Mouse (Mus musculus) lung, adult 2 months (tissue): ENCODE results near the gene Tdgf1.

Experiments
- CTCF ChIP-seq: fragments of 200-500 bp; IDR thresholded peaks from 2 replicates; pipeline ENCODE4 v1.5.1; 2011; ENCODE audit warnings: mild to moderate bottlenecking, low read length, control low read depth; ENCODE audit not compliant: insufficient read depth
- POLR2A ChIP-seq: fragments of 200-500 bp; IDR thresholded peaks from 2 replicates; pipeline ENCODE4 v1.6.1; 2011; ENCODE audit warnings: low read depth, mild to moderate bottlenecking, control low read depth, low read length, borderline replicate concordance; ENCODE audit errors: extremely low read depth

GRCm38 (mm10) chr9:110951866-110952265 lies 5.9 kb upstream of the Tdgf1 start:
- TF ChIP-seq CTCF, result no peak
- no peak for TF ChIP-seq POLR2A
